Mouse (Mus musculus) embryonic facial prominence, embryonic 11.5 days (tissue): Measurements from ENCODE around the gene Trir. TPM values are rescaled to one million over a fixed set of nuclear protein-coding genes. Genes with fewer than 3 reads are reported as not detected.

Source experiments
- ATAC-seq: fragments of 200-750 bp; cut with Nextera tagmentation; replicated peaks from 2 replicates; pipeline ENCODE4 v1.8.0; 2017; ENCODE audit warnings: low read depth; ENCODE audit not compliant: insufficient number of reproducible peaks, low FRiP score, low TSS enrichment
- DNase-seq: peaks from one replicate; pipeline ENCODE4 v3.0.0-alpha.2; 2015; ENCODE audit warnings: low spot score
- H3K27ac ChIP-seq: fragments of 300-500 bp; sonication (generic); replicated peaks from 2 replicates; pipeline ENCODE4 v1.5.1; 2014; ENCODE audit warnings: mild to moderate bottlenecking, low read depth, low read length, control low read depth
- H3K27me3 ChIP-seq: fragments of 300-500 bp; sonication (generic); 2 replicates; pipeline ENCODE4 v1.6.1; 2014; ENCODE audit warnings: mild to moderate bottlenecking, low read length, moderate library complexity, mixed read lengths; ENCODE audit not compliant: control insufficient read depth, insufficient read depth
- H3K36me3 ChIP-seq: fragments of 300-500 bp; sonication (generic); replicated peaks from 2 replicates; pipeline ENCODE4 v1.6.1; 2014; ENCODE audit warnings: low read depth, mild to moderate bottlenecking, low read length, moderate library complexity, mixed read lengths; ENCODE audit not compliant: control insufficient read depth, insufficient read depth
- H3K4me1 ChIP-seq: fragments of 300-500 bp; sonication (generic); 2 replicates; pipeline ENCODE4 v1.6.1; 2014; ENCODE audit warnings: low read length, mixed read lengths; ENCODE audit not compliant: control insufficient read depth, insufficient read depth
- H3K4me2 ChIP-seq: fragments of 300-500 bp; sonication (generic); 2 replicates; pipeline ENCODE4 v1.6.1; 2014; ENCODE audit warnings: low read depth, mild to moderate bottlenecking, control low read depth, low read length, moderate library complexity
- H3K4me3 ChIP-seq: fragments of 300-500 bp; sonication (generic); 2 replicates; pipeline ENCODE4 v1.5.1; 2014; ENCODE audit warnings: low read depth, low read length, control low read depth
- H3K9ac ChIP-seq: fragments of 300-500 bp; sonication (generic); replicated peaks from 2 replicates; pipeline ENCODE4 v1.6.1; 2014; ENCODE audit warnings: mild to moderate bottlenecking, control low read depth, low read length
- H3K9me3 ChIP-seq: fragments of 300-500 bp; sonication (generic); replicated peaks from 2 replicates; pipeline ENCODE4 v1.6.1; 2016; ENCODE audit warnings: mild to moderate bottlenecking, low read length, inconsistent platforms, mixed read lengths; ENCODE audit not compliant: control insufficient read depth
- WGBS: fragments of 180-500 bp; shearing (Covaris S2); extraction: QIAGEN DNeasy Blood & Tissue Kit; methylation state at CpG from one replicate; pipeline ENCODE4 v1.1.7; 2014; 5-methylcytosine and 5-hydroxymethylcytosine counted together
- polyA plus RNA-seq: library from polyadenylated mRNA; unstranded; fragments of >200 nt; fragmentation: Nextera tagmentation; extraction: Ambion mirVana; gene quantifications from 2 replicates; pipeline ENCODE4 v1.2.1, GENCODE M21; 2014

Gene Trir
- polyA plus RNA-seq, 1 experiment from 2014 or later, result 178 TPM

- no peak for DNase-seq
- Histone ChIP-seq H3K4me1 (peaks cover 24% of the 10 kb centered on the region), H3K27me3 (peaks cover 15% of the 10 kb centered on the region), H3K9ac (no peak overlapping the region), H3K4me3 (no peak overlapping the region), H3K27ac (no peak overlapping the region), H3K36me3 (no peaks in the 10 kb centered on the region), H3K4me2 (no peak overlapping the region), H3K9me3 (no peaks in the 10 kb centered on the region)
- WGBS, result 64% methylated on average over 3 of the region's 3 CpGs
- no peak for ATAC-seq
These were observed 44.1 kb upstream of the Trir start for GRCm38 (mm10) chr8:84982499-84983011.

GRCm38 (mm10) chr8:84984294-84985048 lies 42.2 kb upstream of the Trir start:
- no peak for ATAC-seq
- peaks cover 17% of the 10 kb centered on the region for H3K4me1 ChIP-seq
- no peaks in the 10 kb centered on the region for H3K36me3 ChIP-seq
- H3K27me3 ChIP-seq, result peaks cover 3% of the 10 kb centered on the region; the same call in 1 of the 2 replicates
- 5% methylated on average over 16 of the region's 16 CpGs for WGBS
- no peak overlapping the region; the same call in 1 of the 2 replicates for H3K9ac ChIP-seq
- no peaks in the 10 kb centered on the region for H3K9me3 ChIP-seq
- peak overlapping the region; percentile 99 for H3K4me2 ChIP-seq
- peak overlapping the region; percentile 41 for H3K27ac ChIP-seq
- H3K4me3 ChIP-seq, result peak overlapping the region; percentile 44; the same call in 1 of the 2 replicates
- DNase-seq, result no peak

- Histone ChIP-seq H3K27me3 (peaks cover 3% of the 10 kb centered on the region; the same call in 1 of the 2 replicates), H3K4me1 (peaks cover 15% of the 10 kb centered on the region), H3K9me3 (no peaks in the 10 kb centered on the region), H3K27ac (peak overlapping the region; percentile 41; the same call in 1 of the 2 replicates), H3K4me2 (peak overlapping the region; percentile 99), H3K36me3 (no peaks in the 10 kb centered on the region), H3K4me3 (peak overlapping the region; percentile 44), H3K9ac (peak overlapping the region; percentile 57)
- ATAC-seq, result no peak
- DNase-seq, result peak; percentile 57
- 0% methylated on average over 23 of the region's 23 CpGs for WGBS
These were observed 41.5 kb upstream of the Trir start for GRCm38 (mm10) chr8:84985049-84985683.

DNA sequence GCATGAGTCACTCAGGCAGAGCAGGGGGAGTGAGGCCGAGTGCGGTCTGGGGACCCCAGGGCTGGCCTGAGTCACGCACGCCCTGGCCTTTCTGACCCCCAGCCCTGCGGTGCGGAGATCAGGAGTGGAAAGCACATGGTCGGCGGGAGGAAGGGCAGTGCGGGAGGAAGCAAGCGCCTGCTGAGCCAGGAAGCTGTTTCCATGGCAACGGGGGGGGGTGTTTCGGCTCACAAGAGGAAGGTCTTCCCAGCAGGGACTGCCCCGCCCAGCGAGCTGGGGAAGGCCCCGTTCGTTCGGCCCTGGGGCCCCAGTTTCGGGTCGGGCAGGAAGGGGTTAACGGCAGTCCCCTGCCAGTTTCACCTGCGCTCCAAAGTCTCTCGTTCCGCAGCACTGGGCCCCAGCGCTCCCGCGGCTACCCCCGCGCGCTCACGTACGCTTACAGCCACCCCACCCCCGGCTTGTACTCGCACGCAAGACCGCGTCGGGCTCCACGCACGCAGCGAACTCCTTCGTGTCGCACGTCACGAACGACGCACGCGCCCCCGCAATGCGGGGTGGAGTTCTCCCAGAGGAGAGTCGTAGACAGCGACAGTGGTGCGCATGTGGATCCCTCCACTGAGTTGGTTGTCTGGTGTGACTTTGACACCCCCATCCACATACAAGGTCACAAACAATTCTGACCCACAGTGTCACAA lies 40.8 kb upstream of the Trir start:
- 0 out of 2 replicates have a peak overlapping the region, but pooled peaks have one; percentile 28 for H3K27ac ChIP-seq
- no peaks in the 10 kb centered on the region for H3K27me3 ChIP-seq
- peak overlapping the region; percentile 57 for H3K9ac ChIP-seq
- H3K4me1 ChIP-seq, result peaks cover 13% of the 10 kb centered on the region
- peak overlapping the region; percentile 44 for H3K4me3 ChIP-seq
- H3K4me2 ChIP-seq, result peak overlapping the region; percentile 99
- peak; percentile 89 for DNase-seq
- 0% methylated on average over 53 of the region's 53 CpGs for WGBS
- no peaks in the 10 kb centered on the region for H3K9me3 ChIP-seq
- no peak for ATAC-seq
- no peaks in the 10 kb centered on the region for H3K36me3 ChIP-seq

DNA sequence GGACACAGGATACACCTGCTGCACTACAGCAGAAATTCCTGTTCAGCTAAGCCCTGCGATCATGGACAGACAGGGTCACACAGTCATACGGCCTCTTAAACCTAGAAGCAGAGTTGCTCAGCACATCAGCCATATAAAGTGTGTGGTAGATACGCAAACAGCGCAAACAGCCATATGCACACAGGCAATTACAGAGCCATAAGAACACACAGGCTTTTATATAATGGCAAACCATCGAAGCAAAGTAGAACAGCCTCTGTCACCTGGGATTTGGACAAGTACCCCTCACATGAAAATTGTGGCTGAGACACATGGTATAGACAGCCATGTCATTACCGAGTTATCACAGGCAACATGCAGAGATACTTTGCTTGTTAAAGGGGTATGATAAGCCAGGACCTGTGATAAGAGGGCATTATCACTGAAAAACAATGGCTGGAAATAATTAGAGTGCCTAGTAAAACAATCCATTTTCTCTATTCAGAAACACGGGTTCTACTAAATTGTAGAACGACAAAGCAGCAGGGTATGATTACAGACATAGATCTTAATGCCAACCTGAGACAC lies 40.2 kb upstream of the Trir start:
- peak overlapping the region; percentile 44 for H3K4me3 ChIP-seq
- H3K27me3 ChIP-seq, result no peaks in the 10 kb centered on the region
- no peaks in the 10 kb centered on the region for H3K9me3 ChIP-seq
- WGBS, result 40% methylated on average over 8 of the region's 8 CpGs
- H3K4me2 ChIP-seq, result peak overlapping the region; percentile 99
- peak overlapping the region; percentile 57 for H3K9ac ChIP-seq
- DNase-seq (no peak), ATAC-seq (no peak)
- no peak overlapping the region for H3K27ac ChIP-seq
- no peaks in the 10 kb centered on the region for H3K36me3 ChIP-seq
- peaks cover 11% of the 10 kb centered on the region for H3K4me1 ChIP-seq

- no peaks in the 10 kb centered on the region for H3K9me3 ChIP-seq
- no peak overlapping the region for H3K4me2 ChIP-seq
- DNase-seq (no peak), ATAC-seq (no peak)
- peaks cover 11% of the 10 kb centered on the region for H3K4me1 ChIP-seq
- no peaks in the 10 kb centered on the region for H3K36me3 ChIP-seq
- no peaks in the 10 kb centered on the region for H3K27me3 ChIP-seq
- no peak overlapping the region for H3K9ac ChIP-seq
- H3K27ac ChIP-seq, result no peak overlapping the region
- no peak overlapping the region for H3K4me3 ChIP-seq
- WGBS, result 87% methylated on average over 5 of the region's 5 CpGs
These were observed 39.2 kb upstream of the Trir start for GRCm38 (mm10) chr8:84987388-84987787.

DNA sequence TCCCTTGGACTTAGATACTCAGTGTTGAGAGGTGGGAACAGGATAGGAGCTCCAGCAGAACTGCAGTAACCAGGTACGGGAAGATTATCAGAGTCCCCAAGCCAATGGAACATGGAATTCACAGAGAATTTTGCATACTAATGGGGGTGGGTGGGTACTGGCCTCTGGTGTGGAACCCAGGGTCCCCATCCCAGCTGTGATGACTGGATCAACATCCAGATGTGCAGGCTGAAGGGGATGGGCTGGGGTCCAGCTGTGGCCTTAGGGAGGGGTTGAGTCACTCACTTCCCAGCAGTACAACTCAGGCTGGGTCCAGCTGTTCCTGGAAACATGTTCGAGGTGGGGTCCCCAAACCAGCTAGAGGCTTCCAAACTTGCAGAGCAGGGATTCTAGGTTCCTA lies 38.7 kb upstream of the Trir start:
- H3K9ac ChIP-seq, result no peak overlapping the region
- DNase-seq, result no peak
- no peak for ATAC-seq
- H3K4me3 ChIP-seq, result no peak overlapping the region
- H3K27me3 ChIP-seq, result no peaks in the 10 kb centered on the region
- H3K9me3 ChIP-seq, result no peaks in the 10 kb centered on the region
- H3K36me3 ChIP-seq, result no peaks in the 10 kb centered on the region
- H3K4me2 ChIP-seq, result no peak overlapping the region
- H3K4me1 ChIP-seq, result peaks cover 11% of the 10 kb centered on the region
- 79% methylated on average over 2 of the region's 2 CpGs for WGBS
- no peak overlapping the region for H3K27ac ChIP-seq
